Mouse (Mus musculus): ENCODE data around the gene Slc3a2. TPM values are rescaled to one million over a fixed set of nuclear protein-coding genes. Genes with fewer than 3 reads are reported as not detected.
A peak's percentile ranks its signal among the peaks of the same experiment; 100 is the strongest.

The Slc3a2 gene
- polyA plus RNA-seq (2015; fragmentation: Nextera tagmentation; extraction: Ambion mirVana), result 77.0 and 78.8 TPM in 2 replicates

GRCm38 (mm10) chr19:8722907-8723573, at the start of gene Slc3a2:
Slc3a2 (minus strand) TSS chr19:8723369.
- ATAC-seq (ENCODE audit: low read depth), result peak; percentile 98
- Histone ChIP-seq H3K27me3 (ENCODE audit: control insufficient read depth, insufficient read depth, low read depth, low read length) (no peaks in the 10 kb centered on the region), H3K4me2 (ENCODE audit: low read depth, low read length) (peak within 1 kb of the TSS; percentile 81), H3K27ac (ENCODE audit: low read length) (peak within 1 kb of the TSS; percentile 96), H3K9ac (ENCODE audit: low read length) (peak within 1 kb of the TSS; percentile 98), H3K36me3 (ENCODE audit: control insufficient read depth, insufficient read depth, low read length) (peaks cover 24% of the 10 kb centered on the region), H3K9me3 (ENCODE audit: control insufficient read depth, low read length) (no peaks in the 10 kb centered on the region), H3K4me3 (ENCODE audit: low read length) (peak within 1 kb of the TSS; percentile 95), H3K4me1 (replicated peaks; ENCODE audit: control insufficient read depth, insufficient read depth, low read length) (peaks cover 18% of the 10 kb centered on the region)
- WGBS, result under 1% methylated on average over 50 of the region's 50 CpGs

GRCm38 (mm10) chr19:8770567-8771270, 47.5 kb upstream of the Slc3a2 start, which contains the start of gene Tmem223:
Tmem223 (plus strand) TSS chr19:8770996.
- Histone ChIP-seq H3K27me3 (ENCODE audit: control insufficient read depth, insufficient read depth, low read depth, low read length) (no peaks in the 10 kb centered on the region), H3K4me3 (ENCODE audit: low read length) (peak within 1 kb of the TSS; percentile 73), H3K27ac (ENCODE audit: low read length) (peak within 1 kb of the TSS; percentile 86), H3K36me3 (ENCODE audit: control insufficient read depth, insufficient read depth, low read length) (peaks cover 47% of the 10 kb centered on the region), H3K4me1 (replicated peaks; ENCODE audit: control insufficient read depth, insufficient read depth, low read length) (peaks cover 24% of the 10 kb centered on the region), H3K9me3 (ENCODE audit: control insufficient read depth, low read length) (no peaks in the 10 kb centered on the region), H3K9ac (ENCODE audit: low read length) (peak within 1 kb of the TSS; percentile 87), H3K4me2 (ENCODE audit: low read depth, low read length) (peak within 1 kb of the TSS; percentile 55)
- WGBS, result 12% methylated on average over 29 of the region's 29 CpGs
- ATAC-seq (ENCODE audit: low read depth), result peak; percentile 44; the same call in 1 of the 2 replicates

- H3K9ac ChIP-seq (ENCODE audit: low read length), result no peak overlapping the region
- no peak overlapping the region for H3K4me3 ChIP-seq (ENCODE audit: low read length)
- no peaks in the 10 kb centered on the region for H3K27me3 ChIP-seq (ENCODE audit: control insufficient read depth, insufficient read depth, low read depth, low read length)
- no peaks in the 10 kb centered on the region for H3K9me3 ChIP-seq (ENCODE audit: control insufficient read depth, low read length)
- 93% methylated on average over 9 of the region's 9 CpGs for WGBS
- H3K4me2 ChIP-seq (ENCODE audit: low read depth, low read length), result no peak overlapping the region
- H3K36me3 ChIP-seq (ENCODE audit: control insufficient read depth, insufficient read depth, low read length), result peaks cover 68% of the 10 kb centered on the region
- no peak; the same call in 1 of the 2 replicates for ATAC-seq (ENCODE audit: low read depth)
- H3K4me1 ChIP-seq (replicated peaks; ENCODE audit: control insufficient read depth, insufficient read depth, low read length), result peaks cover 4% of the 10 kb centered on the region; the same call in 1 of the 2 replicates
- no peak overlapping the region for H3K27ac ChIP-seq (ENCODE audit: low read length)
These were observed 42.4 kb upstream of the Slc3a2 start for GRCm38 (mm10) chr19:8765562-8765961.

DNA sequence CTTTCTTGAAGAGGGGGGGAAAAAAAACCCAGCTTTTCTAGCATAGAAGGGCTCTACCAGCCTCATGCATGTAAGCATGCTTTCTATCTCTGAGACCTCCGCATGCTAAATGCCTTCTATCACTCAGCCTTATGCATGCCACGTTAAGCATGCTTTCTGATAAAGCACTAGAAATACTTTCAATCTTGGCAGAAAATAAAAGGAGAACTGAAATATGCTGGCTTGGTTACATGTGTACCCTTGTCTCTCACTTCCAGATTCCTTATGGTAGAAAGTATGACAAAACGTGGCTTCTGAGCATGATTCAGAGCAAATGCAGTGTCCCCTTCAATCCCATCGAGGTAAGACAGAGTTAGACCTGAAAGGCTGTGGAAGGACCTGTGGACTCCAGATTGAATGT, 40.1 kb upstream of the Slc3a2 start:
- Histone ChIP-seq H3K4me2 (ENCODE audit: low read depth, low read length) (no peak overlapping the region), H3K27me3 (ENCODE audit: control insufficient read depth, insufficient read depth, low read depth, low read length) (no peaks in the 10 kb centered on the region), H3K9ac (ENCODE audit: low read length) (no peak overlapping the region), H3K27ac (ENCODE audit: low read length) (no peak overlapping the region), H3K9me3 (ENCODE audit: control insufficient read depth, low read length) (no peaks in the 10 kb centered on the region), H3K4me1 (replicated peaks; ENCODE audit: control insufficient read depth, insufficient read depth, low read length) (peaks cover 4% of the 10 kb centered on the region), H3K4me3 (ENCODE audit: low read length) (no peak overlapping the region), H3K36me3 (ENCODE audit: control insufficient read depth, insufficient read depth, low read length) (peaks cover 52% of the 10 kb centered on the region)
- ATAC-seq (ENCODE audit: low read depth), result no peak
- WGBS, result 85% methylated on average over 4 of the region's 4 CpGs

GRCm38 (mm10) chr19:8760757-8761156, 37.6 kb upstream of the Slc3a2 start:
- Histone ChIP-seq H3K9ac (ENCODE audit: low read length) (no peak overlapping the region), H3K27ac (ENCODE audit: low read length) (no peak overlapping the region), H3K4me1 (replicated peaks; ENCODE audit: control insufficient read depth, insufficient read depth, low read length) (peaks cover 13% of the 10 kb centered on the region), H3K4me2 (ENCODE audit: low read depth, low read length) (no peak overlapping the region), H3K36me3 (ENCODE audit: control insufficient read depth, insufficient read depth, low read length) (peaks cover 26% of the 10 kb centered on the region), H3K27me3 (ENCODE audit: control insufficient read depth, insufficient read depth, low read depth, low read length) (no peaks in the 10 kb centered on the region), H3K9me3 (ENCODE audit: control insufficient read depth, low read length) (no peaks in the 10 kb centered on the region), H3K4me3 (ENCODE audit: low read length) (no peak overlapping the region)
- WGBS, result 98% methylated on average over 2 of the region's 2 CpGs
- ATAC-seq (ENCODE audit: low read depth), result no peak

- H3K9ac ChIP-seq (ENCODE audit: low read length), result no peak overlapping the region
- no peak overlapping the region for H3K4me3 ChIP-seq (ENCODE audit: low read length)
- 83% methylated on average over 2 of the region's 2 CpGs for WGBS
- no peak overlapping the region for H3K4me2 ChIP-seq (ENCODE audit: low read depth, low read length)
- no peaks in the 10 kb centered on the region for H3K27me3 ChIP-seq (ENCODE audit: control insufficient read depth, insufficient read depth, low read depth, low read length)
- H3K27ac ChIP-seq (ENCODE audit: low read length), result no peak overlapping the region
- ATAC-seq (ENCODE audit: low read depth), result no peak
- H3K36me3 ChIP-seq (ENCODE audit: control insufficient read depth, insufficient read depth, low read length), result peaks cover 19% of the 10 kb centered on the region
- peaks cover 18% of the 10 kb centered on the region for H3K4me1 ChIP-seq (replicated peaks; ENCODE audit: control insufficient read depth, insufficient read depth, low read length)
- no peaks in the 10 kb centered on the region for H3K9me3 ChIP-seq (ENCODE audit: control insufficient read depth, low read length)
These were observed 35.7 kb upstream of the Slc3a2 start for GRCm38 (mm10) chr19:8758899-8759298.

DNA sequence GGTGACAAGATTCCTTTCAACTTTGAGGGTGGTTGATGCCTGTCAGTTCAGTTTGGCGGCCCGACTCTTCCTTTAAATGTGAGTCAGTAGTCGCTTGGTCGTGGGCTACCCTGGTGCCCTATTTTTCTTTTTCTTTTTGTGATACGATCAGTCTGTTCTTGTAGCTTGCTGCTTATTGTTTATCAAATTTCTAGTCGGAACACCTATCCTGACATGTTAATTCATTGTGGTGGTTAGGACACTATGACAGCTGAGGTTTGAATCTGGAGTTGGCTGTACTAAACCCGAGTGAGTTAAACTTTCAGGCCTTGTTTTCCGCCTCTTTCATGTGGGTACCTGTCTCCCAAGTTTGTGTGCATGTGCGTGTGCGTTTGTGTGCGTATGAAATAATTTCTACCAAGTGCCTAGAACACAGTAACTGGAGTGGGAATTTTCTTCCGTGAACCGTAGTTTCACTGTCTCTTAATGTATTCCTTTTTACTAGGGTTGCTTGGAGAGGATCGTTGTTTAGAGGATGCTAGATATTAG, 34.4 kb upstream of the Slc3a2 start:
- peak overlapping the region; percentile 63 for H3K4me3 ChIP-seq (ENCODE audit: low read length)
- H3K4me1 ChIP-seq (replicated peaks; ENCODE audit: control insufficient read depth, insufficient read depth, low read length), result peaks cover 18% of the 10 kb centered on the region
- H3K36me3 ChIP-seq (ENCODE audit: control insufficient read depth, insufficient read depth, low read length), result peaks cover 18% of the 10 kb centered on the region
- H3K4me2 ChIP-seq (ENCODE audit: low read depth, low read length), result peak overlapping the region; percentile 69
- no peaks in the 10 kb centered on the region for H3K27me3 ChIP-seq (ENCODE audit: control insufficient read depth, insufficient read depth, low read depth, low read length)
- no peaks in the 10 kb centered on the region for H3K9me3 ChIP-seq (ENCODE audit: control insufficient read depth, low read length)
- ATAC-seq (ENCODE audit: low read depth), result no peak
- H3K9ac ChIP-seq (ENCODE audit: low read length), result peak overlapping the region; percentile 83
- H3K27ac ChIP-seq (ENCODE audit: low read length), result peak overlapping the region; percentile 86
- 3% methylated on average over 14 of the region's 14 CpGs for WGBS

DNA sequence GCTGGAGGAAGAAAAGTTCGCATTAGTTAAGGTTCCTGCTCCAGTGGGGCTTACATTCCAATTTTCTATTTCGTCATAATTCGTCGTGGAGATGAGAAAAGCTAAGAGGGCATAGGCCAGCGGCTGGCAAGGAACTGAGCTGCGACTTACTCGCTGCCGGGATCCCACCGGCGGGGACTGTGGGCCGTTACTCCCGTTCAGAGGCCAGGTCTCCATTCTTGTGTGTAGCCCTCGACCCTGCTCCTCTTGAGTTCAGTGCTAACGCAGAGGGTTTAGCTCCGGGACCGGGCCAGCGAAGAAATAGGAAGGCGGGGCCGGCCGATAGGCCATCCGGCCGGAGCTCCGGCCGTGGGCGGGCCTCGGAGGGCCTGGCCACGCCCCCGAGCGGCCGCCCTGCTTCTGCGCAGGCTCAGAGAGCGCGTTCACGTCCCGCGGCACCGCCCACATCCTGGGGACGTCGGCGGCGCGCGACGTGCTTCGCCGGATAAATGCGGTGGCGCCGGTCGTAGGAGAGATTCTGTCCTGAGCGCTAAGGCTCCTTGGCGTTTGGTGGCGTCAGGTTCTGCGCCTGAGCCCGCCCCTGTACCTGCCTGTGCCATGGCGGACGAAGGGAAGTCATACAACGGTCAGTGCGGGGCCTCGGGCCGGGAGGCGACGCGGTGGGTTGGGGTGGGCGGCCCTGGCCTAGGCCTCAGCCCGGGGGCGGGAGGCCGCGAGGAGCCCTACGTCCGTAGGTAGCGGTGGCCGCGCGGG, 33.6 kb upstream of the Slc3a2 start, which contains the start of gene Nxf1:
Gene Nxf1 (plus strand): TSS at position 439 of the 753 bp plus-strand sequence.
- peak; percentile 96 for ATAC-seq (ENCODE audit: low read depth)
- under 1% methylated on average over 75 of the region's 75 CpGs for WGBS
- H3K9me3 ChIP-seq (ENCODE audit: control insufficient read depth, low read length), result no peaks in the 10 kb centered on the region
- peak within 1 kb of the TSS; percentile 83 for H3K9ac ChIP-seq (ENCODE audit: low read length)
- peak within 1 kb of the TSS; percentile 86 for H3K27ac ChIP-seq (ENCODE audit: low read length)
- peak within 1 kb of the TSS; percentile 69 for H3K4me2 ChIP-seq (ENCODE audit: low read depth, low read length)
- H3K4me3 ChIP-seq (ENCODE audit: low read length), result peak within 1 kb of the TSS; percentile 63
- H3K4me1 ChIP-seq (replicated peaks; ENCODE audit: control insufficient read depth, insufficient read depth, low read length), result peaks cover 18% of the 10 kb centered on the region
- no peaks in the 10 kb centered on the region for H3K27me3 ChIP-seq (ENCODE audit: control insufficient read depth, insufficient read depth, low read depth, low read length)
- H3K36me3 ChIP-seq (ENCODE audit: control insufficient read depth, insufficient read depth, low read length), result peaks cover 24% of the 10 kb centered on the region
